Mouse (Mus musculus) T-helper 2 cell (primary cell): Measurements from ENCODE around the gene Myl3.

Experiments
- in situ Hi-C: fragments of 300-600 bp; cut with MboI, MseI; formaldehyde crosslinking; loops from one replicate; pipeline ENCODE4 v1.15.1; 2025; ENCODE audit warnings: high pct_unique_total_duplicates

The Myl3 gene

GRCm38 (mm10) chr9:110760886-110761285 lies 19.2 kb downstream of the Myl3 start:
- in situ Hi-C loops = no loop called here

- in situ Hi-C loops = no loop called here
Measured at GRCm38 (mm10) chr9:110762763-110763162, 21.1 kb downstream of the Myl3 start.

- in situ Hi-C loops = no loop called here
Measured at GRCm38 (mm10) chr9:110763405-110763804, 21.7 kb downstream of the Myl3 start.

GRCm38 (mm10) chr9:110772336-110772735 lies 30.7 kb downstream of the Myl3 start:
- in situ Hi-C loops = loop anchor here (5.0 kb wide), 1 partner anchor 735 kb away; no protein-coding TSS in a partner anchor

GRCm38 (mm10) chr9:110774403-110775268 lies 33.0 kb downstream of the Myl3 start:
- in situ Hi-C loops = loop anchor here (5.0 kb wide), 1 partner anchor 737 kb away; no protein-coding TSS in a partner anchor

GRCm38 (mm10) chr9:110775269-110776022 lies 33.8 kb downstream of the Myl3 start:
- in situ Hi-C loops = no loop called here

GRCm38 (mm10) chr9:110778100-110778499 lies 36.4 kb downstream of the Myl3 start:
- in situ Hi-C loops = no loop called here

GRCm38 (mm10) chr9:110778559-110778958 lies 36.9 kb downstream of the Myl3 start:
- in situ Hi-C loops = no loop called here

- in situ Hi-C loops = no loop called here
Measured at GRCm38 (mm10) chr9:110779242-110779913, 37.7 kb downstream of the Myl3 start.

- in situ Hi-C loops = no loop called here
Measured at GRCm38 (mm10) chr9:110781256-110781721, 39.6 kb downstream of the Myl3 start.

- in situ Hi-C loops = no loop called here
Measured at GRCm38 (mm10) chr9:110781731-110782130, 40.1 kb downstream of the Myl3 start.

- in situ Hi-C loops = no loop called here
Measured at GRCm38 (mm10) chr9:110783611-110784010, 42.0 kb downstream of the Myl3 start.

GRCm38 (mm10) chr9:110788169-110788568 lies 46.5 kb downstream of the Myl3 start:
- in situ Hi-C loops = no loop called here

- in situ Hi-C loops = no loop called here
Measured at GRCm38 (mm10) chr9:110790462-110790861, 48.8 kb downstream of the Myl3 start.

GRCm38 (mm10) chr9:110797013-110797412 lies 55.4 kb downstream of the Myl3 start:
- in situ Hi-C loops = no loop called here

GRCm38 (mm10) chr9:110797866-110798265 lies 56.2 kb downstream of the Myl3 start, which contains the start of gene Prss42:
TSS of gene Prss42 (plus strand) at chr9:110798166.
- in situ Hi-C loops = no loop called here

- in situ Hi-C loops = no loop called here
Measured at GRCm38 (mm10) chr9:110800834-110801479, 59.3 kb downstream of the Myl3 start.

- in situ Hi-C loops = no loop called here
Measured at GRCm38 (mm10) chr9:110803294-110803693, 61.6 kb downstream of the Myl3 start.

GRCm38 (mm10) chr9:110810051-110810450 lies 68.4 kb downstream of the Myl3 start:
- in situ Hi-C loops = no loop called here

GRCm38 (mm10) chr9:110813789-110814188 lies 72.1 kb downstream of the Myl3 start, which contains the start of gene Prss44:
TSS of gene Prss44 (plus strand) at chr9:110813994.
- in situ Hi-C loops = no loop called here
